1 mouse cellular context compared by ENCODE assay signal in the genomic region with DNA sequence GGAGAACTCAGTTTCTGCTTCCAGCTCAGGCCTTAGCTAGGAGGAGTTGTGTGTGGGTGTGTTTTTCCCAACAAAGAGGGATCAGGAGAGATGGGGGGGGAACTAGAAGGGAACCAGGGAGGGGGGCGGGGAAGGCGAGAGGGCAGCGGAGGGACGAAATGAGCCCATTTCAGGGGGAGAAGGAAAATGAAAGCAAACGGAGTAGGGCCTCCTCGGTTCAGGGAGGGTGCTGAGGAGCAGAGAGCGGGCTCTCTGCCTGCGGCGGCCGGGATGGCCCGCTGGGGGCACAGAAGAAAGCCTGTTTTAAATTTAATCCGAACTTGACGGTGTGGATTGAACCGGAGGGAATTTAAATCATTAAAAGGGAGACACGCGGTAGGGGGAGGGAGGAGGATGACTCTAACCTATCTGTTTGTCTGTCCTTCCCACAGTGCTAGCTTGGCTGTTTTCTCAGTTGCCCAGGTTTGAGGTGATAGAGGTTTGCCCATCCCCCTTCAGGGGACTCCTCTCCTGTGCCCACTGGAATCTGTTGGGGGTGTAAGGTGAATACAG.
TF ChIP-seq lines count a peak whose summit lies in the region.

No protein-coding gene starts in this region.

TF ChIP-seq in MEL, 35 proteins besides CTCF, POLR2A, EP300 and RAD21 (continued from another document):
- TF ChIP-seq RCOR1 (IDR thresholded peaks at IDR 0.05; ENCODE audit: low read depth, low read length) (no peak), USF1 (IDR thresholded peaks at IDR 0.05; ENCODE audit: low read depth, low read length) (0 out of 2 replicates have a peak, but pooled peaks have one; percentile 4), E2F4 (IDR thresholded peaks at IDR 0.05; ENCODE audit: borderline replicate concordance, low read depth, low read length) (peak; percentile 46; the same call in 1 of the 2 replicates), MYC (IDR thresholded peaks at IDR 0.05; ENCODE audit: low read depth, low read length) (no peak), BHLHE40 (IDR thresholded peaks at IDR 0.05; ENCODE audit: borderline replicate concordance, low read depth, low read length) (no peak), ZNF384 (IDR thresholded peaks at IDR 0.05; ENCODE audit: low read depth, low read length) (no peak), KAT2A (conservative IDR thresholded peaks at IDR 0.05; ENCODE audit: low read depth, low read length) (no peak), SIN3A (IDR thresholded peaks at IDR 0.05; ENCODE audit: low read length) (no peak; the same call in 1 of the 2 replicates), POLR2AphosphoS2 (IDR thresholded peaks at IDR 0.05; ENCODE audit: low read length) (no peak), ZC3H11A (IDR thresholded peaks at IDR 0.05; ENCODE audit: low read depth, low read length) (no peak), HCFC1 (IDR thresholded peaks at IDR 0.05; ENCODE audit: low read depth, low read length) (peak; percentile 16; the same call in 1 of the 2 replicates), NRF1 (IDR thresholded peaks at IDR 0.05; ENCODE audit: insufficient read depth, low read depth, low read length, poor library complexity, severe bottlenecking) (no peak), MAZ (IDR thresholded peaks at IDR 0.05; ENCODE audit: low read depth, low read length) (no peak), TCF12 (IDR thresholded peaks at IDR 0.05; ENCODE audit: low read depth, low read length) (no peak), MAFK (IDR thresholded peaks at IDR 0.05; ENCODE audit: borderline replicate concordance, low read depth, low read length) (no peak), MAX (IDR thresholded peaks at IDR 0.05; ENCODE audit: low read length) (no peak; the same call in none of the 2 replicates)
